Mouse (Mus musculus): Measurements from ENCODE around the gene Skida1. TPM values are rescaled to one million over a fixed set of nuclear protein-coding genes. Genes with fewer than 3 reads are reported as not detected.
"Not testable (repeated sequence)": the region's sequence is repeated elsewhere in the genome, so short reads cannot be mapped to it uniquely, and the experiment has no call there.

The Skida1 gene
- 0.72 and 0.73 TPM in 2 replicates for polyA plus RNA-seq (2012; rRNA removed)

DNA sequence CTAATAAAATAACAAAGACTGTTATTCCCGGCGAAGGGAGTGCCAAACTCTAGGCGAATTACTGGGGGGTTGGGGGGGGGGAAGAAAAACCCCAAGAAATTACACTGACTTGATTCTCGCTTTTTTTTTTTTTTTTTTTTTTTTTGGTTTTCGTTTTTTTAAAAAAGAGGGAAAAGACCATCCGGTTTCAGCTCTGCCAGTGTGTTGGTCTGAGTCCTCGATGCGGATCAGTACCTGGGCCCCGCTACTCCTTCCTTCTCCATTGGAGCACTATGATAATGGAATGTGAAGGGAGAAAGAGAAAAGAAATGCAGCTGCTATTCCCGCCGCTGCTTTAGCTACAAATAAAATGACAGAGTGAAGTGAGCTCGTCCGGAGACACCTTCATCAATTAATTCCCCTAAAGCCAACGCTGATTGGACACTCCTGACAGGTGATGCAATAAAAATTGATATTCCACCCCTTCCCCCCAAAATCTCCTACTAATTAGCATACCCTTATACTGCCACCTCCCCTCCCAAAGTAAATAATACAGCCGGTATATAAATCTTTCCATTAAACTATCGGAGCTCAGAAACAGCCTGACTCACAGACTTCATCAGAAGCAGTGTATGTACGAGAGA is at the start of gene Skida1:
Gene Skida1, minus strand, starts transcription at position 599 of the 623 bp plus-strand sequence.
- DNase-seq (ENCODE audit: low read depth) = no peak

DNA sequence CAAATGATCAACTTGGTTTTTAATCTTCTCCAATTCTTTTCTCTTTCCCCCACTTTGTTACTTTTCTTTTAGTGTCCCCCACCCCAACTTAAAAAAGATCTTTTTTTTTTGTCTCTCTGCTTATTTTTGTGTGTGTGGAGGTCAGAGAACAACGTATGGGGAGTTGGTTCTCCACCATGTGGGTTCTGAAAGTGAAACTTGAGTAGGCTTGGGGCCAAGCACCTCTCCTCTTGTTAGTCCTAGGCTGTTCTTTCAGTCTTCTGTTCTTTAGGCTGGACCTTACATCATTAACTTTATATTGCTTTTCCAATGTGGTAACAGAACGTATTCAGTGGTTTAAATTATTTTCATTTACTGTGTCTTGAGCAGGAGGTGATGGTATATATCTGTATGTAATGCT is 47.0 kb upstream of the Skida1 start:
- DNase-seq (ENCODE audit: low read depth) = no peak

DNA sequence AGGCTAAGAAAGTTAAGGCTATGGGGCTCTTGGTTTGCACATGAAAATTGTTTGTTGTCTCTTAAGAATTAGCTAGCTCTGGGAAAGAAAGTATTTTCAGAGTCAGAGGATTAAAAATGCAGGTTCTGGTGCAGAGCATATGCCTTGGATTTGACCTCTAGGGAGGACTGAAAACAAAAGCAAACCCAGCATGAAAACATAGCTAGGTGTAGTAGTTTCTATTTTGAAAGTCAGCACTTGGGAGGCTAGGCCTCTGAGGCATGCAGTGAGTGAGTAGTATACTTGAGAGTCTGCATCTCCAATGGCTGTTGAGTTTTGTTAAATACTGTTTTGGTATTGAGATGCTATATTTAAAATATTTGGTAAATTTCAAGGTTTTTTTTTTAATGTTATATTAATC is 45.5 kb upstream of the Skida1 start:
- DNase-seq (ENCODE audit: low read depth) = no peak

DNA sequence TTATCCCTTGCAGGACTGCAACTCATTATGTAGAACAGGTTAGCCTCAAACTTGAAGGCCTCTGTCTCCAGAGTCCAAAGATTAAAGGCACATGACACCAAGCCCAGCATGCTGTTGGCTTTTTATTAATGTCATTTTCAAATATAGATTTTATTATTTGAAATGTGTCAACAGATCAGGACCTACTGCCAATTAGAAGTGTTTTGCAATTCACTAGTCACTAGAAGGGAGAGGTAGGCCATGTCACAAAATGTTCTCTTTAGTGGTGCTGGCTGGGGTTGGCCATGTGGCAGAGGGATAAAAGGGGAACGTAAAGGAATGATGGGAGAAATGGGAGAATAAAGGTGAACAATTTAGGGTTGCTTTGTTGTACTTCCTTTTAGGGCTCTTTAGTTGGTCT is 45.0 kb upstream of the Skida1 start:
- DNase-seq (ENCODE audit: low read depth) = peak; percentile 36

- DNase-seq (ENCODE audit: low read depth) = not testable (repeated sequence)
Observed at GRCm38 (mm10) chr2:18087695-18088094, 38.8 kb upstream of the Skida1 start.

DNA sequence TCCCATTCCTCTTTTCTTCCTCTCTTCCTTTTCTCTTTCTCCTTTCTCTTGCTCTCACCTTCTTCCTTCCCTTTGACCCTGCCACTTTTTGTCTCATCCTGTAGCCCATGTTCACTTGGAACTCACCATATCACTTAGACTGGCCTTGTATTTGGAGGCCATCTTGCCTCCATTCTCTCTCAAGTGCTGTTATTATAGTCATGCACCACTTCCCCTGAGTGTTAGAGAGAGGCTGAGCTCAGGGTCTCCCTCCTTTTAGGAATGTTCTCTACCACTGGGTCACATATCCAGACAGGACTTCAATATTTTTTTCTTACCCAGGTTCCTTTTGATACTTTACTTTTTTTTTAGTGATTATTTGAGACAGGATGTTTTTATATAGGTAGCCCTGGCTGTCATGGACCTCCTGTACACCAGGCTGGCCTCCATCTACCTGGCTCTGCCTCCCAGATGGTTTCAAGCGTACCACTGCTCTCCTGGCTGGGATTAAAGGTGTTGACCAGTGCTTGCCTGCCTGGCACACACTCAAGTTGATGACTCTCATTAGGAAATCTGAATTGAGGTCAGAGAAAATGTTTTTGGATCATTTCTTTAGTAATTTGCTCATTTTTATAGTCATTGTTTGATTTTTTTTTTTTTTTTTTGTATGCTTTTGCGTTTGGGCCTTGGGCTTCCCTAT is 31.5 kb upstream of the Skida1 start:
- no peak for DNase-seq (ENCODE audit: low read depth)

- DNase-seq (ENCODE audit: low read depth) = no peak
Observed at GRCm38 (mm10) chr2:18071947-18072346, 23.1 kb upstream of the Skida1 start.

DNA sequence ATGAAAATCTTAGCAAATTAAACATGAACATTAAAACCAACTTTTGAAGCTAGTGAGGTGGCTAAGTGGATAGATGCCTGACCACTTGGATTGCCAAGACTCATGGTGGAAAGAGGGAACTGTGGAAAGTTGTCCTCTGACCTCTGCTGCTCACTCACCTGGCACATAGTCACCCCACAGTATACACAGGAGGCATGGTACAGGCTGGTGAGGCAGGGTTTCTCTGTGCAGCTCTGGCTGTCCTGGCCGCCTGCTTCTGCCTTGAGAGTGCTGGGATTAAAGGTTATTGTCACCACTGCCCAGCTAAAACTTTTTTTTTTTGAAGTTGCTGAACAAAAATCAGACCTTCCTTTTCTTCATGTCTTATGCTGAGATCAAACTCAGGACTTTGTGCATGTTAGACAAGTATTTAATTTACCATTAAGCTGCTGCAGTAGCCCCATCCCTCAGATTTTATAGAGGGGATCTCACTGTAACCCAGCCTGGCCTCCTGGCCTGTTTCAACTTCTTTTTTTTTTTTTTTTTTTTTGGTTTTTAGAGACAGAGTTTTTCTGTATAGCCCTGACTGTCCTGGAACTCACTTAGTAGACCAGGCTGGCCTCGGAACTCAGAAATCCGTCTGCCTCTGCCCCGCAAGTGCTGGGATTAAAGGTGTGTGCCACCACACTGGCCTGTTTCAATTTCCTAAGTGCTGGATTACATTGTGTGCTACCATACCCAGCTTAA is 19.4 kb upstream of the Skida1 start:
- no peak for DNase-seq (ENCODE audit: low read depth)

DNA sequence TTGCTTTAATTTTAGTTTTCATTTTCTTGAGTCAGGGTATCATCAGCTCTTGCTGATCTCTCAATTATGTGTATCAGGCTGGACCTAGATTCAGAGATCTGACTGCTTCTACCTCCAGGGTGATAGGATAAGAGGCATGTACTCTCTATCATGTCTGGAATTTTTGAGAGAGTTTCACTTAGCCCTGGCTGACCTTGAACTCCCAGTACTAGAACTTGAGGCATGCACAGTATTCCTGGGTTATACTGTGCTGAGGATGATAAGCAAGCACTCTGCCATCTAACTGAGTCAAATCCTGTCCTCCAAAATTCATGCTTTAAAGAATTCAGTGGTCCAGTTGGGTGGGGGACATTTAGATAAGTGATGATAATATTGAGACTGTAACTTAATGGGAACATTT is 17.6 kb upstream of the Skida1 start:
- DNase-seq (ENCODE audit: low read depth) = no peak

DNA sequence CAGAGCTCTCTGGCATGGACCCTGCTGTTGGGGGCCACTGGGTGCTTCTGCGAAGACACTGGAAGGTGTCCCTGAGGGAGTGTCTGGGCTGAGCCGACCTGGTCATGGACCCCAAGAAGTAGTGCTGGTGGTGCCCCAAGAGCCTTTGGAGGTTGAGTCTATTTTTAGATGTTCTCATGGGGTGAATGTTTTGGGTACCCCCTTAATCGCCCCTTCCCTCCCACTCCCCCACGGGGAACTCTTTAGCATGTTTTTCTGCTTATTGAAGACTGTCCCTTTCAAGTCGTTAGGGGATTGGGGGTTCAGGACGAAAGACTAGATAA is 16.8 kb upstream of the Skida1 start:
- DNase-seq (ENCODE audit: low read depth) = no peak

GRCm38 (mm10) chr2:18064941-18065707 is 16.3 kb upstream of the Skida1 start:
- DNase-seq (ENCODE audit: low read depth) = no peak

DNA sequence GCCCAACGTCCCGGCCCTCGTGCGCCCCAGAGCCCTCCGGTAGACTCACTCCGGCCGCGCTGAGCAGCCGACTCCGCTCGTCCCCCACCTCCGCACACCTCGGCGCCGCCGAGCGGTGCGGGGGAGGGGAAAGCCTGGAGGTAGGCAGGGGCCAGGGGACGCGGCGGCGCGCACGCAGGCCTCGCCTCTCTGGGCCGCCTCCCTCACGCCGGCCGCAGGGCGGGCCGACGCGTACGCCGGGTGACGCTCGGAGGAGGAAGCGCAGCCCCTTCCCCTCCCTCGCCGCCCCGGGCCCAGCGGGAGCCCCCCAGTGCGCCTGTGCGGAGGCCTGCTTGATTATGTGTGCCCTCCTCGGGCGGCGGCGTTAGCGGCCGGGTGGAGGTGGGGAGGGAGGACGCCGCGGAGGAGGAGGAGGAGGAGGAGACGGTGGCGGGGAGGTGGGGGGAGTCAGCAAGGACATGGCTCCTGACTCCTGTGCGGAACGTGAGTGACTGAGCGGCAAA is 15.6 kb upstream of the Skida1 start:
- DNase-seq (ENCODE audit: low read depth) = no peak

GRCm38 (mm10) chr2:18063763-18064251 is 15.0 kb upstream of the Skida1 start:
- DNase-seq (ENCODE audit: low read depth) = no peak

GRCm38 (mm10) chr2:18060396-18060795 is 11.5 kb upstream of the Skida1 start:
- no peak for DNase-seq (ENCODE audit: low read depth)

GRCm38 (mm10) chr2:18059891-18060290 is 11.0 kb upstream of the Skida1 start:
- no peak for DNase-seq (ENCODE audit: low read depth)

DNA sequence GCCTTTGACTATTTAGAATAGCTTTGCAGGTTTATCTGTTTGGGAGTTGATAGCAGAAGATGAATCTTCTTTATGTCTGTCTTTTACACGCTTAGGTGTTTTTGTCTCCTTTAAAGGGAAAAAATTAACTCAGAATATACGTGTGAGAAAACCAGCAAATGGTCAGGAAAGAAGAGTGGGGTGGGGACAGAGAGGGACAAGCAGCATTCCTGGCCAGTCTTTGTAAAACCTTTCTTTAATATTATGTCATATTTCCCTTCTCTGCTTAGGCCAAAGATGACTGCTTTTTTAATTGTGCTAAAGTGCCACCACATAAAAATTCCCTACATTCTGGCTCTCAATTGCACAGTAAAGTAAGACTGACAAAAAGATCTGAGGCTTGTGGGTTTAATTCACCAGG is 10.2 kb upstream of the Skida1 start:
- DNase-seq (ENCODE audit: low read depth) = no peak

DNA sequence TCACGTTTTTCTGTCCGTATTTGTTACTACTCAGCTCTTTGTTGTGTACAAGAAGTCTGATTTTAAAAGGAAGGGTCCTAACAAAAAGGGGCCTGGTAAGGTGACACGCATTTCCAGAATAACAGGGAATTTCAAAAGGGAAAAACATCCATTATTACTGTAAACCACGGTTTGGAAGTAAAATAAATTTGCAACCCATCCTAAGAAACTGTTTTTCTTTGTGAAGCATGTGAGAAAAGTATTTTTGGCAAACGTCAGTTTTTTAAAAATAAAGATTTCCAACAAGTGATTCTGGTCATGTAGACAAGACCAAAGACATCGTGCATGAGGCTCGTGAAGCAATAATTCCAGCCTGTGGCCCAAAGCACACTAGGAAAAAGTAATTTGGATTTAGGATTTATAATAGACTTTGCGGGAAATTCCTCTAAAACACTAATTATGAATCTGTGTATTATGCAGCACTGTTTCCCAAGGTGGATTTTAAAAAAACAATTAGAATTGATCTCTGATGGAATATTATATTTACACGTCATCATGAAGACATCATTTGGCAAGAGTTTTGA is 9.4 kb upstream of the Skida1 start:
- no peak for DNase-seq (ENCODE audit: low read depth)

- no peak for DNase-seq (ENCODE audit: low read depth)
Observed at GRCm38 (mm10) chr2:18057336-18058145, 8.7 kb upstream of the Skida1 start.

DNA sequence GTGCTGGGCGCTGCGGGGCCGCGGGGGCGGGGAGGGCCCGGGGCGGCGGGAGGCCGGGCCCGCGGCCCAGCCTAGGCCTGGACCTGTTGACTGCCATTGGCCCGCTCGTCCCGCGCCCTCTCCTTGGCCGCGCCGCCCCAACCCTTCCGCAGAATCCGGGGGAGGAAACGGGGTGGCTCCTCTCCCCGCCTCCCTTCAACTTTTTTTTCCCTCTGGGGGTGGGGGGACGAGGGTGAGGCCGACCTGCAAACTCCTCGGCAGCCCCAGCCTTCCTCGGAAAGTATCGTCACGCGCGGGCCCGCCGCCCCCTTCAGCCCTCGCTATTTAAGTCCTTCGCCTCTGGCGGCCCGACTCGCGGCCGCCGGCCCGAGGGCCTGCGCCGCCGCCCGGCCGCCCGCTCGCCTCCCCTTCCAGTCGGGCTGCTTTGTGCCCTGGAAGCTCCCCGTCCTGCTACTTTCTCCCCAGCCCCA is 8.0 kb upstream of the Skida1 start:
- no peak for DNase-seq (ENCODE audit: low read depth)

DNA sequence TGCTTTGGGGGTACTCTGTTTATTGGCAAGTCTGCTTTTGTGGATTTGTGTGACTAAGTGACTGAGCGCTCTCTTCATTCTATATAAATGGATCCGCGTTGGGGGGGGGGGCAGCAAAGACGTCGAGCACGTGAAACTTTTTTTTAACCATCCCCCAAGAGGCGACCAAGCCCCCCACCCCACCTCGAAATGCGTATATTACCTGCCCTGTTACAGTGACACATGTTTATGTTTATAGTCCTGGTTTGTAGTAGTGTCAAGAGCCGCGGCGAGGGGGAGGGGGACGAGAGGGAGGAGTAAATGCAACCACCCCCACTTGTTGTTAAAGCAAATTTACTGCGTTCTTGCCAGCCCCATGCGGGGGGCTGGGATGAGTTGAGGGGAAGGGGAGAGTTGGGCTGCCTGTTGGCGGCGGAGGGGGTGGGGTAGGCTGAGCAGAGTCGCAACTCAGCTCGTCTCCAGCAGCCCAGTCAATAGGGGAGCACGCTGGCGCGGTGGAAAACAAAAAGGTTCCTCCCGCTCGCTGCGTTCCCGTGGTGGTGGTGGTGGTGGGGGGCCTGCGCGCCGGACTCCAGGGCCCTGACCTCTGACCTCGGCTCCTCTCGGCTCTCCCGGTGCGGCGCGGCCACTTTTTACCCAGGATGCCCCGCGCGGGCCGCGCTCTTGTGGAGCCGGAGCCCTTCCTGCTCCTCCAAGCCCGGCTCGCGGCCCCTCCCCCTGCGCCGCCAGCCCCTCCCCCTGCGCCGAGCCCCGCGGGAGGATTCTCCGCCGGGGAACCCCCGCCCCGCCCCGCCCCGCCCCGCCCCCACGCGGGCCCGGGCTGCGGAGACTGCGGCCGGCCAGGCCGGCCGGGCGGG is 7.3 kb upstream of the Skida1 start:
- DNase-seq (ENCODE audit: low read depth) = no peak

All from gonadal fat pad, adult 2 months (tissue).